Mouse (Mus musculus): ENCODE results near the gene Gbp6. TPM values are rescaled to one million over a fixed set of nuclear protein-coding genes. Genes with fewer than 3 reads are reported as not detected.
"Not testable (repeated sequence)": the region's sequence is repeated elsewhere in the genome, so short reads cannot be mapped to it uniquely, and the experiment has no call there.

The Gbp6 gene
- polyA plus RNA-seq, 2 experiments = 1.0 to 1.1 TPM

DNA sequence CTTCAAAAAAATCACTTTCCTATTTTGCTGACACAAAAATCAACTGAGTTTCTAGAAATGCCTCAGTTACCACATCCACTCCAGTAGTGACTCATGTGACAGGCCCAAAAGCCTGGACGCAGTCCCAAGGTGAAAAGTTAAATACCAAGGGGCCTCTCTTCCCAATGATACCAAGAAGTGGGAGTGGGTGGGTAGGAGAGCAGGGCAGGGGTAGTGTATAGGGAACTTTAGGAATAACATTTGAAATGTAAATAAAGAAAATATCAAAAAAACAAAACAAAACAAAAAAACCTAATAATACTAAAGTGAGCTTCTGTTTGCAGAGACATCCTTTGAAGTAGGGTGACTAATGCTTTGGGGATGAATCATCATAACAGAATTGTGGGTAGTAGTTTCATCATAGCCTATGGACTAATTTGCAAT is 12.7 kb upstream of the Gbp6 start:
- Histone ChIP-seq H3K27me3 (ENCODE audit: control insufficient read depth, insufficient read depth, low read length) (no peaks in the 10 kb centered on the region), H3K4me2 (ENCODE audit: low read depth) (no peak overlapping the region), H3K4me3 (ENCODE audit: insufficient read depth in 1 of 2, low read depth in 2 of 2, low read length in 2 of 2) (no peak overlapping the region), H3K9ac (replicated peaks) (no peak overlapping the region), H3K9me3 (ENCODE audit: control insufficient read depth, low read length) (no peaks in the 10 kb centered on the region), H3K27ac (no peak overlapping the region), H3K36me3 (replicated peaks; ENCODE audit: control insufficient read depth, insufficient read depth, low read depth) (no peaks in the 10 kb centered on the region), H3K4me1 (replicated peaks; ENCODE audit: control insufficient read depth in 2 of 2, insufficient read depth in 2 of 2, low read length in 1 of 2) (no peaks in the 10 kb centered on the region)
- ATAC-seq (ENCODE audit: insufficient read depth) = no peak
- TF ChIP-seq CTCF (IDR thresholded peaks at IDR 0.05; ENCODE audit: low read depth) (no peak), EP300 (IDR thresholded peaks at IDR 0.05; ENCODE audit: low read depth) (no peak)
- no peak for DNase-seq (ENCODE audit: low read depth in 3 of 3, low spot score in 3 of 3)
- WGBS (ENCODE audit: insufficient replicate concordance) = 64% methylated on average over 1 of the region's 1 CpGs

DNA sequence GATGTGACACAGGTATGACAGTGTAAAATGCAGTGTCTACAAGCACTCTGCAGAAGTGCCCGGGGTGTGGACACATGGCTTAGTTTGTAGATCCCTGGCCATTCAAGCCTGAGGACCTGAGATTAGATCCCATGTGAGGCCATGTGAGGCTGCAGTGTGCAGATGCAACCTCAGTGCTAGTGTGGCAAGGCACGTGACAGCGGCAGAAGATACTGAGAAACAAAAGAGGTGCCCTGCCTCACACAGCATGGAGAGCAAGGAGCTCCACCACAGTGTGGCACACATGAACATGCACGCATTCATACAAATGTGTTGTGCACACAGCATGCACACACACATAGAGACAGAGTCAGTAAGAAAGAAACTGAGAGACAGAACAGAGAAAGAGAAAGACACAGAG is 12.2 kb upstream of the Gbp6 start:
- not testable (repeated sequence) for H3K27ac ChIP-seq; H3K9me3 ChIP-seq (ENCODE audit: control insufficient read depth, low read length); ATAC-seq (ENCODE audit: insufficient read depth); DNase-seq (ENCODE audit: low read depth in 3 of 3, low spot score in 3 of 3); H3K36me3 ChIP-seq (replicated peaks; ENCODE audit: control insufficient read depth, insufficient read depth, low read depth); H3K4me3 ChIP-seq (ENCODE audit: insufficient read depth in 1 of 2, low read depth in 2 of 2, low read length in 2 of 2); H3K27me3 ChIP-seq (ENCODE audit: control insufficient read depth, insufficient read depth, low read length); H3K4me1 ChIP-seq (replicated peaks; ENCODE audit: control insufficient read depth in 2 of 2, insufficient read depth in 2 of 2, low read length in 1 of 2); H3K9ac ChIP-seq (replicated peaks); H3K4me2 ChIP-seq (ENCODE audit: low read depth)
- 66% methylated on average over 4 of the region's 4 CpGs for WGBS (ENCODE audit: insufficient replicate concordance)

DNA sequence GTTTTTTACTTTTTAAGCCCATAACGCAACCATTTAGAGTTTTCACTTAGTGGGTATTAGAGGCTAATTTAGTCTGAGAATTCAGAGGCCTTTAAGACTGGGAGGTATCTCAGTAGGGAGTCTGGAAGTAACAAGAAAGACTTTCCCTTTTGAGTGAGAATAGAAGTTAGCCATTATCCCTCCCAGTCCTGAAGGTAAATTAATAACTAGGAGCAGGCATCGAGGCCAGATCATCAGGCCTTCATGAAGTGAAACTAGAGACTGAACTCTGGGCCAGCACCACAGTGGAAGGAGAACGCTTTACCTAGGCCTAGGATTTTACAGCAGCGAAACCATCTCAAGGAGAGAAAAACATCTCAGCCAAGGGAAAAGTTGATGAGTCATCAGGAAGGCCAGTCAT is 8.5 kb upstream of the Gbp6 start:
- Histone ChIP-seq H3K9ac (replicated peaks) (no peak overlapping the region), H3K36me3 (replicated peaks; ENCODE audit: control insufficient read depth, insufficient read depth, low read depth) (no peaks in the 10 kb centered on the region), H3K27ac (no peak overlapping the region), H3K4me1 (replicated peaks; ENCODE audit: control insufficient read depth in 2 of 2, insufficient read depth in 2 of 2, low read length in 1 of 2) (no peaks in the 10 kb centered on the region), H3K4me3 (ENCODE audit: insufficient read depth in 1 of 2, low read depth in 2 of 2, low read length in 2 of 2) (no peak overlapping the region), H3K4me2 (ENCODE audit: low read depth) (no peak overlapping the region), H3K9me3 (ENCODE audit: control insufficient read depth, low read length) (no peaks in the 10 kb centered on the region), H3K27me3 (ENCODE audit: control insufficient read depth, insufficient read depth, low read length) (no peaks in the 10 kb centered on the region)
- DNase-seq (ENCODE audit: low read depth in 3 of 3, low spot score in 3 of 3) (no peak), ATAC-seq (ENCODE audit: insufficient read depth) (no peak)
- 54% methylated on average over 4 of the region's 4 CpGs for WGBS (ENCODE audit: insufficient replicate concordance)
- TF ChIP-seq CTCF (IDR thresholded peaks at IDR 0.05; ENCODE audit: low read depth) (no peak), EP300 (IDR thresholded peaks at IDR 0.05; ENCODE audit: low read depth) (no peak)

DNA sequence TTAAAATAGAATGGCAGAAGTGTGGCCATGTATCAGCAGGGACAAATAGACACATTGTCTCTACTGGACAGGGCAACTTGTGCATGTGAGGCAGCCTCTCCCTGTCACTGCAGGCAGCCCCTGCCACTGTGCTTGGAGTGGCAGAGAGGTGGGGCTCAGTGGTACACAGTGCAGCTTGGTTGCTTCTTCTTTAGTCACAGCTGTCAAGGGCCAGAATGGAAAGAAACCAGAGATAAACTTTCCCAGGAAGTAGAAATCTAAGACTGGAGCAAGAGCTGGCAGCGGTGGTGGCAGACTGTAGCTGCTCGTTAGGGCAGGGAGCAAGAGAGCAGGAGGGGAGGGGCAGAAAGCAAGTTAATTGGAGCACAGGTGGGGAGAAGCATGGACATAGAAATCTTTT is 8.0 kb upstream of the Gbp6 start:
- ATAC-seq (ENCODE audit: insufficient read depth) (no peak), DNase-seq (ENCODE audit: low read depth in 3 of 3, low spot score in 3 of 3) (no peak)
- Histone ChIP-seq H3K4me1 (replicated peaks; ENCODE audit: control insufficient read depth in 2 of 2, insufficient read depth in 2 of 2, low read length in 1 of 2) (no peaks in the 10 kb centered on the region), H3K27ac (no peak overlapping the region), H3K9ac (replicated peaks) (no peak overlapping the region), H3K9me3 (ENCODE audit: control insufficient read depth, low read length) (no peaks in the 10 kb centered on the region), H3K27me3 (ENCODE audit: control insufficient read depth, insufficient read depth, low read length) (no peaks in the 10 kb centered on the region), H3K36me3 (replicated peaks; ENCODE audit: control insufficient read depth, insufficient read depth, low read depth) (no peaks in the 10 kb centered on the region), H3K4me2 (ENCODE audit: low read depth) (no peak overlapping the region), H3K4me3 (ENCODE audit: insufficient read depth in 1 of 2, low read depth in 2 of 2, low read length in 2 of 2) (no peak overlapping the region)
- TF ChIP-seq CTCF (IDR thresholded peaks at IDR 0.05; ENCODE audit: low read depth) (no peak), EP300 (IDR thresholded peaks at IDR 0.05; ENCODE audit: low read depth) (no peak)
- WGBS (ENCODE audit: insufficient replicate concordance) = 47% methylated on average over 2 of the region's 2 CpGs

DNA sequence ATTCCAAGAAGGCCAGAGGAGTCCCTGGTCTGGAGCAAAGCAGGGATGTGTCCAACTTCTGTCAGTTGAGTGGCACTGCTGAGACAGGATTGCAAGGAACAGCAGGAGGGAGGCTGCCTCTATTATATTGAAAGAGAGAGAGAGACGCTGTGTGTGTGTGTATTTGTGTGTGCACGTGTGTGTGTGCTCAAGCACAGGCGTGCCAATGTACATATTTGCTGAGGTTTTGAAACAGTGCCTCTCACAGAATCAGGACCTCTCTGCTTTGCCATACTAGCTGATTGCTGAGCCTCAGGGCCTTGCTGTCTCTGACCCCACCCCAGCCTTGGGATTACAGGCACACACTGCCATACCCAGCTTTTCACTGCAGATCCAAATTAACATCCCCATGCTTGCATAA is 2.2 kb upstream of the Gbp6 start:
- Histone ChIP-seq H3K27ac (no peak overlapping the region), H3K4me2 (ENCODE audit: low read depth) (no peak overlapping the region), H3K9ac (replicated peaks) (no peak overlapping the region), H3K4me1 (replicated peaks; ENCODE audit: control insufficient read depth in 2 of 2, insufficient read depth in 2 of 2, low read length in 1 of 2) (peaks cover 0 to 5% of the 10 kb centered on the region in 2 experiments; a peak in 2 of 4 replicates), H3K27me3 (ENCODE audit: control insufficient read depth, insufficient read depth, low read length) (no peaks in the 10 kb centered on the region), H3K4me3 (ENCODE audit: insufficient read depth in 1 of 2, low read depth in 2 of 2, low read length in 2 of 2) (no peak overlapping the region), H3K9me3 (ENCODE audit: control insufficient read depth, low read length) (no peaks in the 10 kb centered on the region), H3K36me3 (replicated peaks; ENCODE audit: control insufficient read depth, insufficient read depth, low read depth) (no peaks in the 10 kb centered on the region)
- TF ChIP-seq CTCF (IDR thresholded peaks at IDR 0.05; ENCODE audit: low read depth) (no peak), EP300 (IDR thresholded peaks at IDR 0.05; ENCODE audit: low read depth) (no peak)
- WGBS (ENCODE audit: insufficient replicate concordance) = 63% methylated on average over 3 of the region's 3 CpGs
- DNase-seq (ENCODE audit: low read depth in 3 of 3, low spot score in 3 of 3) (no peak), ATAC-seq (ENCODE audit: insufficient read depth) (peak; percentile 41; the same call in 1 of the 2 replicates)

All from liver, embryonic 14.5 days (tissue).